Mouse (Mus musculus) limb, embryonic 14.5 days (tissue): ENCODE results near the gene Map4k3. TPM values are rescaled to one million over a fixed set of nuclear protein-coding genes. Genes with fewer than 3 reads are reported as not detected.
"Not testable (repeated sequence)": the region's sequence is repeated elsewhere in the genome, so short reads cannot be mapped to it uniquely, and the experiment has no call there.

Experiments
- ATAC-seq: fragments of 200-750 bp; cut with Nextera tagmentation; 2 replicates; pipeline ENCODE4 v1.8.0; 2017; ENCODE audit warnings: low read depth, moderate number of reproducible peaks, moderate TSS enrichment; ENCODE audit not compliant: low FRiP score
- DNase-seq: peaks from one replicate; pipeline ENCODE4 v3.0.0-alpha.2; 2015; ENCODE audit warnings: low spot score
- H3K27ac ChIP-seq: fragments of 300-500 bp; sonication (generic); replicated peaks from 2 replicates; pipeline ENCODE4 v1.5.1; 2014; ENCODE audit warnings: low read depth, mild to moderate bottlenecking, low read length, moderate library complexity, mixed read lengths
- H3K27me3 ChIP-seq: fragments of 300-500 bp; sonication (generic); 2 replicates; pipeline ENCODE4 v1.6.1; 2014; ENCODE audit warnings: low read length, mixed read lengths; ENCODE audit not compliant: control insufficient read depth, insufficient read depth
- H3K36me3 ChIP-seq: fragments of 300-500 bp; sonication (generic); 2 replicates; pipeline ENCODE4 v1.6.1; 2014; ENCODE audit warnings: mild to moderate bottlenecking, low read length, moderate library complexity, mixed read lengths; ENCODE audit not compliant: control insufficient read depth, insufficient read depth
- H3K4me1 ChIP-seq: fragments of 300-500 bp; sonication (generic); 2 replicates; pipeline ENCODE4 v1.6.1; 2014; ENCODE audit warnings: antibody characterized with exemption, low read length, mixed read lengths; ENCODE audit not compliant: control insufficient read depth, insufficient read depth
- H3K4me2 ChIP-seq: fragments of 300-500 bp; sonication (generic); replicated peaks from 2 replicates; pipeline ENCODE4 v1.6.1; 2014; ENCODE audit warnings: low read depth, mild to moderate bottlenecking, low read length, moderate library complexity; ENCODE audit not compliant: severe bottlenecking
- H3K4me3 ChIP-seq: fragments of 300-500 bp; sonication (generic); replicated peaks from 2 replicates; pipeline ENCODE4 v1.5.1; 2014; ENCODE audit warnings: low read length
- H3K9ac ChIP-seq: fragments of 300-500 bp; sonication (generic); 2 replicates; pipeline ENCODE4 v1.6.1; 2014; ENCODE audit warnings: mild to moderate bottlenecking, low read depth, low read length, moderate library complexity; ENCODE audit not compliant: severe bottlenecking
- H3K9me3 ChIP-seq: fragments of 300-500 bp; sonication (generic); 2 replicates; pipeline ENCODE4 v1.6.1; 2016; ENCODE audit warnings: low read length; ENCODE audit not compliant: control insufficient read depth
- POLR2A ChIP-seq: fragments of 200-500 bp; IDR thresholded peaks from 2 replicates; pipeline ENCODE4 v1.8.0; 2012; ENCODE audit warnings: inconsistent platforms, mild to moderate bottlenecking, moderate library complexity, borderline replicate concordance; ENCODE audit not compliant: insufficient read depth, insufficient read length; ENCODE audit errors: extremely low read depth
- WGBS: fragments of 180-500 bp; shearing (Covaris S2); extraction: QIAGEN DNeasy Blood & Tissue Kit; methylation state at CpG from one replicate; pipeline ENCODE4 v1.1.7; 2014; 5-methylcytosine and 5-hydroxymethylcytosine counted together
- polyA plus RNA-seq, 2 experiments: library from polyadenylated mRNA; depleted of rRNA in 1 of 2; stranded (reverse) in 1 of 2; unstranded in 1 of 2; fragments of >200 nt; fragmentation: Nextera tagmentation in 1 of 2; extraction: Ambion mirVana in 1 of 2; gene quantifications; 2 replicates each; pipeline versions ENCODE4 v1.2.1 to v1.2.3; 2012 to 2014

Gene Map4k3
- polyA plus RNA-seq, 2 experiments = 42.6 to 50.2 TPM

DNA sequence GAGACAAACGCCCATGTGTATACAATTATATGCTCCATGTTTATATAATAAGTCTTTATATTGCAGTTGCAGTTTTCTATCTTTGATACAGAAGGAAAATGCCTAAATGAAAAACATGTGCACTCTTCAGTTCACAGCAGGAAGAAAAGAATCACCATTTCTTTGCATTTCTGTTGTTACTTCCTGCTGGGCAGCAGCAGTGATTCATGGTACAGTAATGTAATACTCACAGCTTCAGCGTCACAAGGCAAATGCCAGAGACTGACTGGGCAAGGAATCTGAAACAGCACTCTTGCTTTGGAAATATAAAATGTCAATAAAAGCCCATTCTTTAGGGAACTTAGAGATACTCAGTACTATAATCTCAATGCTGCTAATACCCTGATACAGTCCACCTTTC, 36.9 kb upstream of the Map4k3 start:
- no peak overlapping the region for H3K9ac ChIP-seq
- ATAC-seq (peak; percentile 26; the same call in 1 of the 2 replicates), DNase-seq (peak; percentile 68)
- no peak overlapping the region for H3K4me2 ChIP-seq
- no peaks in the 10 kb centered on the region for H3K27me3 ChIP-seq
- 21% methylated on average over 2 of the region's 2 CpGs for WGBS
- H3K27ac ChIP-seq = no peak overlapping the region
- no peak for TF ChIP-seq POLR2A
- H3K9me3 ChIP-seq = no peaks in the 10 kb centered on the region; the same call in 1 of the 2 replicates
- H3K4me1 ChIP-seq = no peaks in the 10 kb centered on the region
- no peak overlapping the region for H3K4me3 ChIP-seq
- H3K36me3 ChIP-seq = no peaks in the 10 kb centered on the region

DNA sequence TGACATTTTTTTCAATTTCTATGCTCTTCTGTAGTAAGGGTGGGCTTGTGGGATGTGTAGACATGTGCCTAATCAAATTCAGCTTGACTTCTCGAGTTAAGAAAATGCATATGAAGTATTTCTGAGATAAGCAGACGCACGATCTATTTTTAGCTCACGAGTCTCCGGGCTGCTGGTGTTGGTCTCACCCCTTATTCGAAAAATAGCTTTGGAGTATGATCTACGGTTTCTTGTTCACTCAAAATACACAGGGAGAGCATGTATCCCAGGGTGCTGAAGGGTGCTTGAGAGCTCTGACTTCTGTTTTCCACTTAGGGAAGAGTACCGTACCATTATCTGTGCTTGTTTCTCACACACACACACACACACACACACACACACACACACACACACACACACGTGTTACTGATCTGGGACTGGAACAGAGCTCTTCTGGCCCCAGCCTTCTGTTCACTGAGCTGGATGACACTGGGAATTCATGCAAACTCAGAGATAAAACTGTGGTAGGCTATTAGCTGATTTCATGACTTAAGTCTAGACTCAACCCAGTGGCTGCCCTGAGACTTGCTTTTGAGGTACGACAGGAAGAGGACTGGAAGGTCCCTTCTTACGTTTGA, 34.9 kb upstream of the Map4k3 start:
- 67% methylated on average over 11 of the region's 11 CpGs for WGBS
- no peak overlapping the region for H3K27ac ChIP-seq
- H3K36me3 ChIP-seq = no peaks in the 10 kb centered on the region
- H3K4me1 ChIP-seq = no peaks in the 10 kb centered on the region
- H3K4me2 ChIP-seq = no peak overlapping the region
- DNase-seq (peak; percentile 9), ATAC-seq (no peak)
- H3K9ac ChIP-seq = no peak overlapping the region
- no peaks in the 10 kb centered on the region for H3K9me3 ChIP-seq
- no peak overlapping the region for H3K4me3 ChIP-seq
- no peak for TF ChIP-seq POLR2A
- no peaks in the 10 kb centered on the region for H3K27me3 ChIP-seq

DNA sequence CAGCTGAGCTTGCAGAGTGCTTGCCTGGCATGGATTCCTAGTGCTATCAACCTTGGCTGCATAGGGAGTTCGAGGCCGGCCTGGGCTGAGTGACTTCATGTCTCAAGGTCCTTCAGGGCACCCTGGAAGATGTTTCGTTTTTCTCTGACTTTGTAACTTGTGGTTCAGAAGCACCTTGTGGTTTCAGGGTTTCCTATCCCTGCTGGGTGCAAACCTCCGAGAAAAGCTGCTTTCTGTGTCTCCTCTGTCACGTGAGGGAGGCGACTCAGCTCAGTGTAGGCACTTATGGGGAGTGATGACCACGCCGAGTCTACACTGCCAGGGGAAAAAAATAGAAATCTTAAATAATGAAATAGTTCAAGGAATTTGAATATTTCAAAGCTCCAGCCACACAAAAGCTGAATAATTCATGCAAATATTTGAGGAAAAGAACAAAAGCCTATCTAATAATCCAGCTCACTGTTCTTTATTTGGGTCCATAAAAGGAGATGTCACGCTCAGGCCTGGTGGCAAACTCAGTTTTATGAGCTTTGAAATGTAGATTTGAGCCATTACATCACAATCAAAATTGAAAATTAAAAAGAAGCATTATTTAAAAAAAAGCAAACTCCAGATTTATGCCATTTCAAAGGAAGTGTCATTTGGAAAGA, 34.2 kb upstream of the Map4k3 start:
- H3K27ac ChIP-seq = no peak overlapping the region
- H3K4me3 ChIP-seq = no peak overlapping the region
- no peaks in the 10 kb centered on the region for H3K9me3 ChIP-seq
- no peaks in the 10 kb centered on the region for H3K36me3 ChIP-seq
- DNase-seq = no peak
- WGBS = 86% methylated on average over 9 of the region's 9 CpGs
- H3K4me2 ChIP-seq = no peak overlapping the region
- H3K27me3 ChIP-seq = no peaks in the 10 kb centered on the region
- no peak for TF ChIP-seq POLR2A
- no peak overlapping the region for H3K9ac ChIP-seq
- ATAC-seq = no peak
- no peaks in the 10 kb centered on the region for H3K4me1 ChIP-seq

DNA sequence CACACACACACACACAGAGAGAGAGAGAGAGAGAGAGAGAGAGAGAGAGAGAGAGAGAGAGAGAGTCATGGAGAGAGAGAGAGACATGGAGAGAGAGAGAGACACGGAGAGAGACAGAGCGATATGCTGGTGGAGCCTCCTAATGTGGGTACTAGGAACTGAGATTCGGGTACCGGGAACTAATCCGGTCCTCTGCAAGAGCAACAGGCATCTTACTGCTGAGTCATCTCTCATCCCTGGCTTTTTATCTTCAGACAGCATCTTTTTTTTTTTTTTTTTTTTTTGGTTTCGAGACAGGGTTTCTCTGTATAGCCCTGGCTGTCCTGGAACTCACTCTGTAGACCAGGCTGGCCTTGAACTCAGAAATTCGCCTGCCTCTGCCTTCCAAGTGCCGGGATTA, 32.9 kb upstream of the Map4k3 start:
- not testable (repeated sequence) for H3K4me3 ChIP-seq, DNase-seq, H3K9me3 ChIP-seq, H3K27ac ChIP-seq, H3K9ac ChIP-seq, H3K4me2 ChIP-seq, H3K36me3 ChIP-seq, H3K27me3 ChIP-seq, H3K4me1 ChIP-seq, ATAC-seq
- 93% methylated on average over 7 of the region's 8 CpGs for WGBS

DNA sequence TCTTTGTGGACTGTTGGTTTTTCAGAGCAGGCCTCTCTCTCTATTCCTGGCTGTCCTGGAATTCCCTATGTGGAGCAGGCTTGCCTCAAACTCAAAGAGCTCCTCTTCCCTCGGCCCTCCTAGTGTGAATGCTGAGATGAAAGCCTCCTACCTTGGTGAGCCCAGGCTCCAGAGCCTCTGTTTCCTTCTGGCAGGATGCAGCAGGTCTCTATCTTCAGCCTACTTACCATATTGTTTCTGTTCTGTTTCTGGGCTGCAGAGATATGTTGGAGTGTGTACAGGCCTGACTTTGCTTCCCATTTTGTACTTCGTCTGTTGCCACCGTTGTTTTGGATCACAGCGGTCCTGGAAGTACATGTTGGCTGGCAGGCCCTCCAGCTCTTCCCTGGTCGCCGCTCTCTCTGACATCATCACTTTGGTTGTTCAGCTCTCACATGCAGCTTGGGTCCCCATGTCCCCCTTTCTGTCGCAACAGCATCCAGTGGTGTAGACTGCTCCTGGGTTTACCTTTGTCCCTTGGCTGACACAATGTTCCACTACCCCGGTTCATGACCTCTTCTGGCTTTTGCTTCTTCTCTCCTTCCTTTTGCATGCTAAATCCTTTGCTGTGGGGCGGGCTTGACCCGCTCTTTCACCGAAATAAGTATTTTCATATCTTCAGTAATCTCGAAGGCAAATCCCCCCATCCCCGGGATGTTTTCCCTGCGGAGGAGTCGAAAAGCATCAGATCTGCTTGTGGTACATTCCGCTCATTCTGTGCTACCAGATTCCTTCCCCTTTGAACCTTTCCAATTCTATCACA, 32.3 kb upstream of the Map4k3 start:
- Histone ChIP-seq H3K4me2 (no peak overlapping the region), H3K36me3 (no peaks in the 10 kb centered on the region), H3K27me3 (no peaks in the 10 kb centered on the region), H3K9me3 (no peaks in the 10 kb centered on the region), H3K27ac (no peak overlapping the region), H3K4me1 (peaks cover 6% of the 10 kb centered on the region), H3K9ac (no peak overlapping the region), H3K4me3 (no peak overlapping the region)
- TF ChIP-seq POLR2A = no peak
- 89% methylated on average over 16 of the region's 16 CpGs for whole genome bisulfite sequencing
- ATAC-seq (no peak), DNase-seq (no peak)
